Mouse (Mus musculus) adrenal gland, postnatal 4 days (tissue): Measurements from ENCODE around the gene Pkd1l1. TPM values are rescaled to one million over a fixed set of nuclear protein-coding genes. Genes with fewer than 3 reads are reported as not detected.

Experiments
- DNase-seq, 2 experiments: peaks; one replicate each; pipeline ENCODE4 v3.0.0; 2021 to 2022; ENCODE audit warnings: low spot score in 2 of 2, mixed read lengths in 2 of 2
- total RNA-seq, 2 experiments: library from RNA; stranded (reverse); gene quantifications; 2 replicates each; pipeline ENCODE4 v1.2.3; 2021

The Pkd1l1 gene
- total RNA-seq, 2 experiments from 2014 or later, result 0.08 to 0.20 TPM

- DNase-seq, result no peak
These were observed 30.6 kb downstream of the Pkd1l1 start for GRCm38 (mm10) chr11:8942446-8942845.

- no peak for DNase-seq
These were observed 36.5 kb downstream of the Pkd1l1 start for GRCm38 (mm10) chr11:8936431-8937110.

GRCm38 (mm10) chr11:8916081-8916671 is 56.9 kb downstream of the Pkd1l1 start:
- DNase-seq, result no peak

GRCm38 (mm10) chr11:8882793-8883192 is 90.3 kb downstream of the Pkd1l1 start:
- DNase-seq, result no peak

GRCm38 (mm10) chr11:8881521-8881920 is 91.5 kb downstream of the Pkd1l1 start:
- no peak for DNase-seq

GRCm38 (mm10) chr11:8870115-8870514 is 103.0 kb downstream of the Pkd1l1 start:
- no peak for DNase-seq

GRCm38 (mm10) chr11:8866021-8866420 is 107.0 kb downstream of the Pkd1l1 start:
- DNase-seq, result no peak

GRCm38 (mm10) chr11:8863955-8864675 is 109.0 kb downstream of the Pkd1l1 start:
- no peak for DNase-seq

- no peak for DNase-seq
These were observed 110.6 kb downstream of the Pkd1l1 start for GRCm38 (mm10) chr11:8862426-8862825.

GRCm38 (mm10) chr11:8861978-8862377 is 111.1 kb downstream of the Pkd1l1 start:
- DNase-seq, result no peak

- DNase-seq, result no peak
These were observed 112.2 kb downstream of the Pkd1l1 start for GRCm38 (mm10) chr11:8860878-8861277.

GRCm38 (mm10) chr11:8859868-8860267 is 113.2 kb downstream of the Pkd1l1 start:
- DNase-seq, result peak; percentile 49 to 73

GRCm38 (mm10) chr11:8859041-8859440 is 114.0 kb downstream of the Pkd1l1 start:
- DNase-seq, result no peak

GRCm38 (mm10) chr11:8856125-8856524 is 116.9 kb downstream of the Pkd1l1 start:
- no peak for DNase-seq

GRCm38 (mm10) chr11:8848049-8848448 is 125.0 kb downstream of the Pkd1l1 start:
- no peak for DNase-seq

GRCm38 (mm10) chr11:8847627-8848026 is 125.4 kb downstream of the Pkd1l1 start:
- no peak for DNase-seq

- no peak for DNase-seq
These were observed 136.9 kb downstream of the Pkd1l1 start for GRCm38 (mm10) chr11:8836176-8836575.

- no peak for DNase-seq
These were observed 138.9 kb downstream of the Pkd1l1 start for GRCm38 (mm10) chr11:8834121-8834520.

GRCm38 (mm10) chr11:8830551-8830950 is 142.5 kb downstream of the Pkd1l1 start:
- no peak for DNase-seq

- DNase-seq, result no peak
These were observed 143.5 kb downstream of the Pkd1l1 start for GRCm38 (mm10) chr11:8829561-8829960.

GRCm38 (mm10) chr11:8828836-8829526 is 144.1 kb downstream of the Pkd1l1 start:
- no peak for DNase-seq

GRCm38 (mm10) chr11:8826609-8827008 is 146.5 kb downstream of the Pkd1l1 start:
- DNase-seq, result no peak
